Mouse (Mus musculus) CH12.LX (cell line): ENCODE data around the gene Tgfbr3l. TPM values are rescaled to one million over a fixed set of nuclear protein-coding genes. Genes with fewer than 3 reads are reported as not detected.

Experiments
- DNase-seq: peaks from one replicate; pipeline ENCODE4 v3.0.0-alpha.2; 2013; ENCODE audit errors: extremely low read depth
- H3K27ac ChIP-seq: 2 replicates; pipeline ENCODE4 v1.5.1; 2012; ENCODE audit warnings: low read depth, mild to moderate bottlenecking, control low read depth, moderate library complexity; ENCODE audit not compliant: insufficient read depth
- H3K27me3 ChIP-seq: replicated peaks from 2 replicates; pipeline ENCODE3; 2012; ENCODE audit warnings: inconsistent platforms
- H3K36me3 ChIP-seq, 2 experiments: replicated peaks in 1 of 2; 2 replicates each; pipeline versions ENCODE3 to v1.6.1; 2012; ENCODE audit warnings: inconsistent platforms in 1 of 2, low read length in 1 of 2, mild to moderate bottlenecking in 1 of 2, mixed read lengths in 1 of 2, moderate library complexity in 1 of 2; ENCODE audit not compliant: control insufficient read depth in 1 of 2, insufficient read depth in 1 of 2
- H3K4me1 ChIP-seq, 2 experiments: 2 replicates each; pipeline ENCODE4 v1.6.1; 2012; ENCODE audit warnings: inconsistent platforms in 1 of 2, moderate library complexity in 1 of 2; ENCODE audit not compliant: insufficient read depth in 2 of 2, control insufficient read depth in 1 of 2
- H3K4me2 ChIP-seq: 2 replicates; pipeline ENCODE4 v1.6.1; 2012; ENCODE audit warnings: low read depth, mild to moderate bottlenecking, control low read depth; ENCODE audit not compliant: poor library complexity, insufficient read depth, severe bottlenecking
- H3K4me3 ChIP-seq, 3 experiments: fragments of 150-350 bp in 1 of 3; sonication (generic) in 1 of 3; replicated peaks in 1 of 3; 2 replicates each; pipeline versions ENCODE3 to v1.5.1; 2011 to 2012; ENCODE audit warnings: low read depth in 2 of 3, low read length in 2 of 3, mild to moderate bottlenecking in 2 of 3, moderate library complexity in 2 of 3, control low read depth in 1 of 3, improper control_type of control experiment in 1 of 3, inconsistent platforms in 1 of 3, mixed read lengths in 1 of 3; ENCODE audit not compliant: poor library complexity in 1 of 3
- H3K79me2 ChIP-seq: replicated peaks from 2 replicates; pipeline ENCODE4 v1.6.1; 2012; ENCODE audit warnings: mild to moderate bottlenecking, moderate library complexity; ENCODE audit not compliant: control insufficient read depth, poor library complexity, insufficient read depth, severe bottlenecking; ENCODE audit errors: extremely low read depth
- H3K9ac ChIP-seq: 2 replicates; pipeline ENCODE4 v1.6.1; 2012; ENCODE audit warnings: low read depth, mild to moderate bottlenecking, control low read depth, moderate library complexity; ENCODE audit not compliant: insufficient read depth
- H3K9me3 ChIP-seq: replicated peaks from 2 replicates; pipeline ENCODE3; 2012; ENCODE audit warnings: low read length, inconsistent platforms, mixed read lengths
- CHD2 ChIP-seq: IDR thresholded peaks from 2 replicates; pipeline ENCODE4 v1.6.1; 2011; ENCODE audit warnings: low read length, improper control_type of control experiment
- CTCF ChIP-seq, 2 experiments: IDR thresholded peaks in 1 of 2; conservative IDR thresholded peaks in 1 of 2; 2 replicates each; pipeline ENCODE4 v1.5.1; 2011 to 2012; ENCODE audit warnings: low read depth in 2 of 2, low read length in 2 of 2, improper control_type of control experiment in 1 of 2, inconsistent platforms in 1 of 2, mild to moderate bottlenecking in 1 of 2, moderate library complexity in 1 of 2
- IRF4 ChIP-seq: IDR thresholded peaks from 2 replicates; pipeline ENCODE4 v1.6.1; 2014; ENCODE audit warnings: low read depth, mild to moderate bottlenecking, inconsistent platforms, low read length, improper control_type of control experiment
- JUN ChIP-seq: IDR thresholded peaks from 2 replicates; pipeline ENCODE4 v1.6.1; 2011; ENCODE audit warnings: low read depth, mild to moderate bottlenecking, low read length, improper control_type of control experiment, moderate library complexity; ENCODE audit not compliant: insufficient read depth
- JUND ChIP-seq: conservative IDR thresholded peaks from 2 replicates; pipeline ENCODE4 v1.6.1; 2011; ENCODE audit warnings: low read depth, low read length, improper control_type of control experiment
- KAT2A ChIP-seq: IDR thresholded peaks from 2 replicates; pipeline ENCODE4 v1.6.1; 2012; ENCODE audit warnings: low read length, improper control_type of control experiment, inconsistent platforms; ENCODE audit not compliant: insufficient replicate concordance
- MEF2A ChIP-seq: IDR thresholded peaks from 2 replicates; pipeline ENCODE4 v1.6.1; 2014; ENCODE audit warnings: low read depth, mild to moderate bottlenecking, inconsistent platforms, low read length, improper control_type of control experiment, borderline replicate concordance
- MXI1 ChIP-seq: IDR thresholded peaks from 2 replicates; pipeline ENCODE4 v1.6.1; 2011; ENCODE audit warnings: mild to moderate bottlenecking, low read depth, low read length, improper control_type of control experiment
- NELFE ChIP-seq: IDR thresholded peaks from 2 replicates; pipeline ENCODE4 v1.6.1; 2011; ENCODE audit warnings: low read depth, low read length, improper control_type of control experiment
- NRF1 ChIP-seq: IDR thresholded peaks from 2 replicates; pipeline ENCODE4 v1.6.1; 2014; ENCODE audit warnings: low read depth, mild to moderate bottlenecking, inconsistent platforms, low read length, improper control_type of control experiment, moderate library complexity
- PAX5 ChIP-seq: IDR thresholded peaks from 2 replicates; pipeline ENCODE4 v1.6.1; 2012; ENCODE audit warnings: low read length, inconsistent platforms, mixed read lengths
- RCOR1 ChIP-seq: conservative IDR thresholded peaks from 2 replicates; pipeline ENCODE4 v1.6.1; 2012; ENCODE audit warnings: low read depth, mild to moderate bottlenecking, inconsistent platforms, low read length, improper control_type of control experiment
- SIN3A ChIP-seq: IDR thresholded peaks from 2 replicates; pipeline ENCODE4 v1.6.1; 2012; ENCODE audit warnings: low read length, improper control_type of control experiment, inconsistent platforms
- SMC3 ChIP-seq: IDR thresholded peaks from 2 replicates; pipeline ENCODE4 v1.6.1; 2011; ENCODE audit warnings: low read depth, low read length, improper control_type of control experiment
- TCF12 ChIP-seq: IDR thresholded peaks from 2 replicates; pipeline ENCODE4 v1.6.1; 2014; ENCODE audit warnings: low read depth, mild to moderate bottlenecking, inconsistent platforms, low read length, improper control_type of control experiment
- UBTF ChIP-seq: IDR thresholded peaks from 2 replicates; pipeline ENCODE4 v1.6.1; 2012; ENCODE audit warnings: low read depth, mild to moderate bottlenecking, inconsistent platforms, low read length, improper control_type of control experiment, moderate library complexity
- ZC3H11A ChIP-seq: IDR thresholded peaks from 2 replicates; pipeline ENCODE4 v1.6.1; 2012; ENCODE audit warnings: low read depth, mild to moderate bottlenecking, inconsistent platforms, low read length, improper control_type of control experiment
- dilution Hi-C: fragments of 300-500 bp; cut with MboI; formaldehyde crosslinking; loops from 2 replicates; pipeline ENCODE4 v1.14.3; 2020; ENCODE audit warnings: low sequenced_read_pairs; ENCODE audit not compliant: extremely low pct_unique_long_range_greater_than_20kb, extremely low pct_ligation_motif_present
- in situ Hi-C: fragments of 300-500 bp; cut with MboI; formaldehyde crosslinking; loops from 3 replicates; pipeline ENCODE4 v1.14.3; 2019; ENCODE audit warnings: low sequenced_read_pairs, low pct_ligation_motif_present, low pct_unique_long_range_greater_than_20kb, mixed read lengths
- polyA plus RNA-seq: library from polyadenylated mRNA; unstranded; fragments of >175 nt; gene quantifications from 2 replicates; pipeline ENCODE4 v1.2.1, GENCODE M21; 2012; ENCODE audit warnings: low read depth; ENCODE audit not compliant: insufficient read length
- total RNA-seq, 2 experiments: library from RNA; depleted of rRNA; stranded (reverse); fragments of 300-350 nt in 1 of 2; fragments of >200 nt in 1 of 2; gene quantifications; 2 replicates each; pipeline ENCODE4 v1.2.3; 2012 to 2014

Tgfbr3l gene
- total and polyA plus RNA-seq, 3 experiments = 2.0 to 13.3 (median 4.5) TPM

GRCm38 (mm10) chr8:4263105-4263791 lies 15.2 kb downstream of the Tgfbr3l start (continued):
- TF ChIP-seq NRF1 = no peak
- TF ChIP-seq, all 38 proteins: peak for 0

GRCm38 (mm10) chr8:4265160-4265914 lies 17.3 kb downstream of the Tgfbr3l start:
- Histone ChIP-seq H3K27ac (no peak overlapping the region), H3K4me1 (no peaks in the 10 kb centered on the region), H3K36me3 (peaks cover 94 to 99% of the 10 kb centered on the region in 2 experiments), H3K9ac (no peak overlapping the region), H3K27me3 (no peaks in the 10 kb centered on the region), H3K9me3 (no peaks in the 10 kb centered on the region), H3K4me2 (no peak overlapping the region), H3K4me3 (no peak overlapping the region), H3K79me2 (no peaks in the 10 kb centered on the region)
- DNase-seq = no peak
- dilution Hi-C loops (no loop called here), in situ Hi-C loops (no loop called here)
- TF ChIP-seq RCOR1 = no peak
- no peak for TF ChIP-seq CHD2
- no peak for TF ChIP-seq SIN3A
- TF ChIP-seq PAX5 = no peak
- TF ChIP-seq MXI1 = no peak
- no peak for TF ChIP-seq TCF12
- no peak for TF ChIP-seq UBTF
- TF ChIP-seq NELFE = no peak
- no peak for TF ChIP-seq JUN
- no peak for TF ChIP-seq IRF4
- TF ChIP-seq KAT2A = no peak
- no peak for TF ChIP-seq NRF1
- no peak for TF ChIP-seq JUND
- no peak for TF ChIP-seq ZC3H11A
- TF ChIP-seq MEF2A = no peak

DNA sequence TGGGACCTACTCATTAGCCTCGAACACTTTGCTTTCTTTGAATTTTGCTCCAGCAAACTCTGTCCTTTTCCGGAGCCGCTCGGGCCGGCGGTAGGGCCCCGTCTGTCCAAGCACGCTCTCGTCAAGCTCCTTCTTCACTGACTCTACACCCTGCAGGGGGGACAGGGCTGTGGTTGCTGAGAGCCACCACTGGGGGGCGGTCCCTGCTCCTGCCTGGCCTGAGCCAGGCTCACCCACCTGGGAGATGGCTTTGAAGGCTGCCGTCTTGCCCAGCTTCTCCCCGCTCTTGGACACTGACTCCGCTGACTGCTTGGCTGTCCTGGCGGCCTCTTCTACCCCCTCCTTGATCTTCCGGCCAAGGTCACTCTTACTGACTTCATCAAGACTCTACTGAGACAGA lies 19.6 kb downstream of the Tgfbr3l start:
- Histone ChIP-seq H3K4me1 (no peaks in the 10 kb centered on the region), H3K27ac (no peak overlapping the region), H3K36me3 (peaks cover 81 to 94% of the 10 kb centered on the region in 2 experiments), H3K4me2 (no peak overlapping the region), H3K9ac (no peak overlapping the region), H3K79me2 (peaks cover under 1% of the 10 kb centered on the region; the same call in 1 of the 2 replicates), H3K9me3 (no peaks in the 10 kb centered on the region), H3K27me3 (no peaks in the 10 kb centered on the region), H3K4me3 (no peak overlapping the region)
- in situ Hi-C loops = no loop called here
- peak; percentile 32 for TF ChIP-seq SMC3
- TF ChIP-seq CTCF (conservative IDR thresholded peaks at IDR 0.05 in 1 of 2, IDR thresholded peaks at IDR 0.05 in 1 of 2; ENCODE audit: low read depth in 2 of 2, low read length in 2 of 2) = peak in 1 of 2 experiments; percentile 47; a peak in 2 of 4 replicates
- TF ChIP-seq MXI1 = no peak
- dilution Hi-C loops = no loop called here
- DNase-seq = no peak
